Mouse (Mus musculus): ENCODE measurements around the gene Sash1.

DNA sequence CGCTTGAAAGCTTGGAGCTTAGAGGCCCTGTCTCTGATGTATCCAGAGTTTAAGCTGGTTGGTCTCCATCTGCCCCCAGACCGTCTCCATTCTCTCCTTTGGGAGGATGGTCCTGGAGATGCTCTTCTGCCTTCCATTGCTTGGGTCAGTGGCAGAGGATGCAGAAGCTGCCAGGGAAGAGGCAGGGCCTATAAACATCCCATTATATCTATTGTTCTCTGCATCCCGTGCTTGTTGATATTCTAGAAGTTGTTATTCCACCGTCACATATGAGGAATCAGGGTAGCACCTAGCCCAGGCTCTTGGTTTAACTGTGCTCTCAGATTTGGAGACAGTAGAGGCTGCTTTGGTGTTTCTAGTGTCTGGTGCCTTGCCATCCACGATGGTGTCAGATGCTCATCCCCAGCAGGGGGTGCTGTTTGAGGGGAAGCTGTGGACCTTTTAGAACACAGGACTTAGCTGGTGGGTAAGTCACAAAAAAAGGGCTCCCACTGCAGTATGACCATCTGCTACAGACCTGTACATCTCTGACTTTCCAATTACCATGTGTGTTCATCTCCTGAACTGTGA, 26.9 kb upstream of the Sash1 start:
- TF ChIP-seq MYC (IDR thresholded peaks at IDR 0.05; ENCODE audit: low read depth, low read length) (peak; percentile 59; the same call in 1 of the 2 replicates), EP300 (IDR thresholded peaks at IDR 0.05; ENCODE audit: low read length) (no peak), MEF2A (IDR thresholded peaks at IDR 0.05; ENCODE audit: borderline replicate concordance, low read depth, low read length) (no peak), MAFK (IDR thresholded peaks at IDR 0.05; ENCODE audit: insufficient replicate concordance, low read length) (no peak), CTCF (conservative IDR thresholded peaks at IDR 0.05 in 1 of 2, IDR thresholded peaks at IDR 0.05 in 1 of 2; ENCODE audit: low read depth in 2 of 2, low read length in 2 of 2) (peak; percentile 43 to 83; a peak in 3 of 4 replicates), BHLHE40 (IDR thresholded peaks at IDR 0.05; ENCODE audit: low read depth, low read length) (peak; percentile 12; the same call in 1 of the 2 replicates), HCFC1 (IDR thresholded peaks at IDR 0.05; ENCODE audit: low read depth, low read length) (no peak), GABPA (IDR thresholded peaks at IDR 0.05; ENCODE audit: insufficient replicate concordance, low read depth, low read length) (no peak), ELF1 (IDR thresholded peaks at IDR 0.05; ENCODE audit: low read depth, low read length) (no peak), KAT2A (IDR thresholded peaks at IDR 0.05; ENCODE audit: insufficient replicate concordance, low read length) (no peak)

Data from CH12.LX (cell line).